Mouse (Mus musculus) midbrain, postnatal 0 days (tissue): ENCODE measurements around the gene Rem2. TPM values are rescaled to one million over a fixed set of nuclear protein-coding genes. Genes with fewer than 3 reads are reported as not detected.

ENCODE experiments used
- ATAC-seq: fragments of 200-750 bp; cut with Nextera tagmentation; 2 replicates; pipeline ENCODE4 v1.8.0; 2017; ENCODE audit warnings: moderate number of reproducible peaks, mild to moderate bottlenecking, moderate TSS enrichment, moderate library complexity; ENCODE audit not compliant: low FRiP score
- DNase-seq: peaks from one replicate; pipeline ENCODE4 v3.0.0-alpha.2; 2015; ENCODE audit warnings: low spot score
- H3K27ac ChIP-seq: fragments of 300-500 bp; sonication (generic); 2 replicates; pipeline ENCODE4 v1.5.1; 2014; ENCODE audit warnings: low read depth, mild to moderate bottlenecking, low read length, mixed read lengths
- H3K27me3 ChIP-seq: fragments of 300-500 bp; sonication (generic); 2 replicates; pipeline ENCODE4 v1.6.1; 2014; ENCODE audit warnings: low read length, control low read depth, mixed read lengths; ENCODE audit not compliant: insufficient read depth
- H3K36me3 ChIP-seq: fragments of 300-500 bp; sonication (generic); 2 replicates; pipeline ENCODE4 v1.6.1; 2014; ENCODE audit warnings: low read length, control low read depth, mixed read lengths; ENCODE audit not compliant: insufficient read depth
- H3K4me1 ChIP-seq: fragments of 300-500 bp; sonication (generic); 2 replicates; pipeline ENCODE4 v1.6.1; 2014; ENCODE audit warnings: mild to moderate bottlenecking, control low read depth, antibody characterized with exemption, low read length, mixed read lengths; ENCODE audit not compliant: insufficient read depth
- H3K4me2 ChIP-seq: fragments of 300-500 bp; sonication (generic); 2 replicates; pipeline ENCODE4 v1.6.1; 2014; ENCODE audit warnings: low read depth, mild to moderate bottlenecking, low read length, mixed read lengths; ENCODE audit not compliant: poor library complexity, severe bottlenecking
- H3K4me3 ChIP-seq: fragments of 300-500 bp; sonication (generic); 2 replicates; pipeline ENCODE4 v1.5.1; 2014; ENCODE audit warnings: low read depth, mild to moderate bottlenecking, low read length, moderate library complexity
- H3K9ac ChIP-seq: fragments of 300-500 bp; sonication (generic); replicated peaks from 2 replicates; pipeline ENCODE4 v1.6.1; 2014; ENCODE audit warnings: mild to moderate bottlenecking, low read length, moderate library complexity, mixed read lengths; ENCODE audit not compliant: poor library complexity, severe bottlenecking
- H3K9me3 ChIP-seq: fragments of 300-500 bp; sonication (generic); 2 replicates; pipeline ENCODE4 v1.6.1; 2016; ENCODE audit warnings: low read length, control low read depth
- CTCF ChIP-seq: IDR thresholded peaks from 2 replicates; pipeline ENCODE4 v1.5.1; 2016; ENCODE audit warnings: antibody characterized with exemption, mild to moderate bottlenecking
- WGBS: fragments of 180-500 bp; shearing (Covaris S2); extraction: QIAGEN DNeasy Blood & Tissue Kit; methylation state at CpG from one replicate; pipeline ENCODE4 v1.1.7; 2014; 5-methylcytosine and 5-hydroxymethylcytosine counted together
- polyA plus RNA-seq: library from polyadenylated mRNA; unstranded; fragments of >200 nt; fragmentation: Nextera tagmentation; extraction: Ambion mirVana; gene quantifications from 2 replicates; pipeline ENCODE4 v1.2.1, GENCODE M21; 2015
- total RNA-seq: library from RNA; depleted of rRNA; stranded (reverse); fragments of >200 nt; gene quantifications from 2 replicates; pipeline ENCODE4 v1.2.3, GENCODE M21; 2014; rRNA removed

Rem2 gene
- total and polyA plus RNA-seq, 2 experiments from 2014 or later = 34.0 to 47.4 TPM

GRCm38 (mm10) chr14:54528446-54529111, 52.7 kb downstream of the Rem2 start:
- H3K4me2 ChIP-seq = peak overlapping the region; percentile 16; the same call in 1 of the 2 replicates
- ATAC-seq (peak; percentile 55), DNase-seq (peak; percentile 86)
- 0 out of 2 replicates have a peak, but pooled peaks cover 3% of the 10 kb centered on the region for H3K4me1 ChIP-seq
- 15% methylated on average over 17 of the region's 17 CpGs for WGBS
- no peaks in the 10 kb centered on the region for H3K27me3 ChIP-seq
- no peak overlapping the region for H3K4me3 ChIP-seq
- H3K27ac ChIP-seq = peak overlapping the region; percentile 78
- H3K36me3 ChIP-seq = no peaks in the 10 kb centered on the region
- no peaks in the 10 kb centered on the region for H3K9me3 ChIP-seq
- no peak overlapping the region for H3K9ac ChIP-seq
- TF ChIP-seq CTCF = peak; percentile 86

Other genes with a start within 250 kb of the Rem2 start
- 240 and 263 TPM in 2 replicates for gene Dad1, start 222.0 kb upstream of the Rem2 start, total RNA-seq
- gene Dad1, start 222.0 kb upstream of the Rem2 start, polyA plus RNA-seq = 374 and 394 TPM in 2 replicates
- 75.7 and 87.8 TPM in 2 replicates for gene Abhd4, start 221.9 kb upstream of the Rem2 start, total RNA-seq
- 56.4 and 67.6 TPM in 2 replicates for gene Abhd4, start 221.9 kb upstream of the Rem2 start, polyA plus RNA-seq
- not detected in 2 replicates for gene Olfr49, start 191.2 kb upstream of the Rem2 start, total RNA-seq
- not detected in 2 replicates for gene Olfr49, start 191.2 kb upstream of the Rem2 start, polyA plus RNA-seq
- 89.2 and 93.9 TPM in 2 replicates for gene Oxa1l, start 115.3 kb upstream of the Rem2 start, total RNA-seq
- 68.5 and 71.7 TPM in 2 replicates for gene Oxa1l, start 115.3 kb upstream of the Rem2 start, polyA plus RNA-seq
- 3.9 and 7.7 TPM in 2 replicates for gene Slc7a7, start 58.3 kb upstream of the Rem2 start, total RNA-seq
- 2.4 and 2.9 TPM in 2 replicates for gene Slc7a7, start 58.3 kb upstream of the Rem2 start, polyA plus RNA-seq
- 98.6 and 104 TPM in 2 replicates for gene Mrpl52, start 49.2 kb upstream of the Rem2 start, total RNA-seq
- gene Mrpl52, start 49.2 kb upstream of the Rem2 start, polyA plus RNA-seq = 296 and 303 TPM in 2 replicates
- 46.4 and 48.9 TPM in 2 replicates for gene Mmp14, start 44.5 kb upstream of the Rem2 start, total RNA-seq
- 40.6 and 41.8 TPM in 2 replicates for gene Mmp14, start 44.5 kb upstream of the Rem2 start, polyA plus RNA-seq
- gene Lrp10, start 12.0 kb upstream of the Rem2 start, total RNA-seq = 40.2 and 42.1 TPM in 2 replicates
- 29.7 and 31.9 TPM in 2 replicates for gene Lrp10, start 12.0 kb upstream of the Rem2 start, polyA plus RNA-seq
- gene Prmt5, start 41.4 kb downstream of the Rem2 start, total RNA-seq = 79.6 and 92.9 TPM in 2 replicates
- gene Prmt5, start 41.4 kb downstream of the Rem2 start, polyA plus RNA-seq = 83.4 and 85.2 TPM in 2 replicates
- 13.3 and 13.7 TPM in 2 replicates for gene Haus4, start 78.5 kb downstream of the Rem2 start, total RNA-seq
- 13.2 and 14.3 TPM in 2 replicates for gene Haus4, start 78.5 kb downstream of the Rem2 start, polyA plus RNA-seq
- 8.1 and 8.2 TPM in 2 replicates for gene Ajuba, start 101.5 kb downstream of the Rem2 start, total RNA-seq
- 3.5 and 3.9 TPM in 2 replicates for gene Ajuba, start 101.5 kb downstream of the Rem2 start, polyA plus RNA-seq
- 4.6 and 8.7 TPM in 2 replicates for gene 4931414P19Rik, start 129.9 kb downstream of the Rem2 start, total RNA-seq
- gene 4931414P19Rik, start 129.9 kb downstream of the Rem2 start, polyA plus RNA-seq = 2.2 and 2.8 TPM in 2 replicates
- 157 and 197 TPM in 2 replicates for gene Psmb5, start 141.9 kb downstream of the Rem2 start, total RNA-seq
- 404 and 427 TPM in 2 replicates for gene Psmb5, start 141.9 kb downstream of the Rem2 start, polyA plus RNA-seq
- gene Psmb11, start 145.3 kb downstream of the Rem2 start, total RNA-seq = not detected in 2 replicates
- 0.27 TPM in 1 of 2 replicates, not detected in the other for gene Psmb11, start 145.3 kb downstream of the Rem2 start, polyA plus RNA-seq
- not detected in 2 replicates for gene Gm17606, start 164.9 kb downstream of the Rem2 start, total RNA-seq
- not detected in 2 replicates for gene Gm17606, start 164.9 kb downstream of the Rem2 start, polyA plus RNA-seq
- 45.3 and 49.7 TPM in 2 replicates for gene Cdh24, start 165.3 kb downstream of the Rem2 start, total RNA-seq
- 8.5 and 9.0 TPM in 2 replicates for gene Cdh24, start 165.3 kb downstream of the Rem2 start, polyA plus RNA-seq
- gene 1700123O20Rik, start 210.1 kb downstream of the Rem2 start, total RNA-seq = 44.2 and 46.5 TPM in 2 replicates
- 61.1 and 67.6 TPM in 2 replicates for gene 1700123O20Rik, start 210.1 kb downstream of the Rem2 start, polyA plus RNA-seq
- gene Acin1, start 210.8 kb downstream of the Rem2 start, total RNA-seq = 118 and 122 TPM in 2 replicates
- 91.7 and 108 TPM in 2 replicates for gene Acin1, start 210.8 kb downstream of the Rem2 start, polyA plus RNA-seq
- not detected in 2 replicates for gene Gm29776, start 222.7 kb downstream of the Rem2 start, total RNA-seq
- 0.07 and 0.31 TPM in 2 replicates for gene Gm29776, start 222.7 kb downstream of the Rem2 start, polyA plus RNA-seq
- gene Cebpe, start 236.1 kb downstream of the Rem2 start, total RNA-seq = not detected in 2 replicates
- not detected in 2 replicates for gene Cebpe, start 236.1 kb downstream of the Rem2 start, polyA plus RNA-seq